Mouse (Mus musculus) thymus, adult 2 months (tissue): ENCODE measurements around the gene Ace. TPM values are rescaled to one million over a fixed set of nuclear protein-coding genes. Genes with fewer than 3 reads are reported as not detected.

ENCODE experiments used
- DNase-seq: peaks from one replicate; pipeline ENCODE4 v3.0.0; 2021
- H3K27ac ChIP-seq: fragments of 200-500 bp; 2 replicates; pipeline ENCODE4 v1.5.1; 2012; ENCODE audit warnings: low read length, control low read depth; ENCODE audit not compliant: control insufficient read depth, insufficient read depth
- H3K27me3 ChIP-seq: fragments of 200-500 bp; 2 replicates; pipeline ENCODE4 v1.6.1; 2012; ENCODE audit warnings: mild to moderate bottlenecking, low read length, moderate library complexity, mixed read lengths; ENCODE audit not compliant: control insufficient read depth, insufficient read depth
- H3K36me3 ChIP-seq: fragments of 200-500 bp; 2 replicates; pipeline ENCODE4 v1.6.1; 2012; ENCODE audit warnings: mild to moderate bottlenecking, low read length, moderate library complexity; ENCODE audit not compliant: control insufficient read depth, insufficient read depth
- H3K4me1 ChIP-seq: fragments of 200-500 bp; replicated peaks from 2 replicates; pipeline ENCODE4 v1.6.1; 2012; ENCODE audit warnings: low read length; ENCODE audit not compliant: control insufficient read depth, insufficient read depth
- H3K4me3 ChIP-seq: fragments of 200-500 bp; 2 replicates; pipeline ENCODE4 v1.5.1; 2012; ENCODE audit warnings: mild to moderate bottlenecking, low read length, control low read depth, moderate library complexity; ENCODE audit not compliant: control insufficient read depth, insufficient read depth
- CTCF ChIP-seq: fragments of 200-500 bp; IDR thresholded peaks from 2 replicates; pipeline ENCODE4 v1.5.1; 2012; ENCODE audit warnings: mild to moderate bottlenecking, control low read depth, low read length, moderate library complexity, borderline replicate concordance; ENCODE audit not compliant: control insufficient read depth, poor library complexity, insufficient read depth; ENCODE audit errors: extremely low read depth
- POLR2A ChIP-seq: fragments of 200-500 bp; IDR thresholded peaks from 2 replicates; pipeline ENCODE4 v1.6.1; 2012; ENCODE audit warnings: mild to moderate bottlenecking, low read length, control low read depth, moderate library complexity; ENCODE audit not compliant: control insufficient read depth, poor library complexity, insufficient read depth; ENCODE audit errors: extremely low read depth
- WGBS: fragments of 180-500 bp; shearing (Covaris S2); methylation state at CpG from one replicate; pipeline ENCODE4 v1.1.7; 2018; 5-methylcytosine and 5-hydroxymethylcytosine counted together
- polyA plus RNA-seq: library from polyadenylated mRNA; depleted of rRNA; stranded (reverse); fragments of >200 nt; gene quantifications from 2 replicates; pipeline ENCODE4 v1.2.3, GENCODE M21; 2012; rRNA removed

Gene Ace
- 8.0 and 10.2 TPM in 2 replicates for polyA plus RNA-seq

DNA sequence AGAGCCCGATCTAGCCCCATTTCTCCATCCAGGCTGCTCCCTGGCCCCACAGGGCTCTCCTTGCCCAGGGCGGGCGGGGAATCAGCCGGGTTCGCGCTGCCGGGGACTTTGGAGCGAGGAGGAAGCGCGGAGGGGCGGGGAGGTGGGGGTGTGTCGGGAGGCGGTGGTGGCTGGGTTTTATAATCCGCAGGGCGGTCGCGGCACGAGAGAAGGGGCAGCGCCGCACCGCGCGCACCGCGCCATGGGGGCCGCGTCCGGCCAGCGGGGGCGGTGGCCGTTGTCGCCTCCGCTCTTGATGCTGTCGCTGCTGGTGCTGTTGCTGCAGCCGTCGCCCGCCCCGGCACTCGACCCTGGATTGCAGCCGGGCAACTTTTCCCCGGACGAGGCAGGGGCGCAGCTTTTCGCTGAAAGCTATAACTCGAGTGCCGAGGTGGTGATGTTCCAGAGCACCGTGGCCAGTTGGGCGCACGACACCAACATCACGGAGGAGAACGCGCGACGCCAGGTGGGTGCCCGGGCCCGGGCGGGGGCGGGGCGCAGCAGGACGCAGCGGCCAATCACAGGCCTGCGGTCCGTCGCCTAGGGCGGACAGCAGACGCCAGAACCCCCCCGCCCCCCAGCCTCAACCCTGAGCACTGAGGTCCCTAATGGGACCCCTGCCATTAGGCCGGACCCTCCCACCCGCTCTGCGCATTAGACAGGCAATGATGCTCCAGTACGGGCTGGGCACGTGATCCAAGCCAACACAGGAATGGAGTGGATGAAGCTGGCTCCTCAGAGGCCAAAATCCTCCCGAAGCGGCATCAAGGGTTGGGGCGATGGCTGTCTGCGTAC lies at the start of gene Ace:
TSS of gene Ace (plus strand) at position 205 of the 834 bp plus-strand sequence.
- peaks cover 6% of the 10 kb centered on the region; the same call in 1 of the 2 replicates for H3K27me3 ChIP-seq

DNA sequence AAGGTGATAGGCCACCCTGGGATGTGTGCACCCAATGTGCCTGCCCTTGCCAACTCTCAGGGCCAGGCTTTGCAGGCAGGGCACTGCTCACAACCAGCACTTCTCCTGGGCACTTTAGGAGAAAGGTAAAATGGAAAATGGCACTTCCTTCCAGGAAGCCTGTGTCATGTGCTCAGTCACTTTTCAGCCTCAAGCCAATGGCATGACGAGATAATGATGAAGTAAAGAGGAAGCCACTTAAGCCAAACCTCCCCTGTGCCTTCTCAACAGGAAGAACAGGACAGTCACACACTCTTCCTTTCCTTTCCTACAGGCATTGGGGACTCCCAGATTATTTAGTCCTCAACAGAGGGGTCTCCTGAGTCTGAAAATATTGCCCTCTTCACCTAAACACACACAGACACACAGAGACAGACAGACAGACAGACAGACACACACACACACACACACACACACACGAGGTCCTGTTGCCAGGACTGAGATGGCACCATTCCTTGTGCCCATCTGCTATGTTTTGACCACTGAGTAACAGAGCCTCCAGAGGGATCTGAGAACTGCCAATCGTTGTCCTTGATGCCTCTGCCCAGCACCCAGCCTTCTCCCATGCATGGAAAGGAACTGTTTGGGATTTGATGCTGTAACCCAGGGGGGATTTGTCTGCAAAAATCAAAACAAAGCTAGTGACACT lies 47.5 kb upstream of the Ace start:
- H3K36me3 ChIP-seq = no peaks in the 10 kb centered on the region
- TF ChIP-seq POLR2A (no peak), CTCF (no peak)
- H3K4me1 ChIP-seq = no peaks in the 10 kb centered on the region
- 91% methylated on average over 3 of the region's 3 CpGs for WGBS
- H3K27me3 ChIP-seq = no peaks in the 10 kb centered on the region
- H3K27ac ChIP-seq = no peak overlapping the region
- no peak for DNase-seq
- H3K4me3 ChIP-seq = no peak overlapping the region

More for the DNA sequence above, at the start of gene Ace:
- H3K4me1 ChIP-seq = peaks cover 3% of the 10 kb centered on the region
- H3K36me3 ChIP-seq = no peaks in the 10 kb centered on the region
- WGBS = 4% methylated on average over 76 of the region's 76 CpGs
- H3K4me3 ChIP-seq = peak within 1 kb of the TSS; percentile 21; the same call in 1 of the 2 replicates
- DNase-seq = no peak
- TF ChIP-seq POLR2A (no peak), CTCF (no peak)
- H3K27ac ChIP-seq = no peak within 1 kb of the TSS

- 95% methylated on average over 2 of the region's 2 CpGs for WGBS
- no peaks in the 10 kb centered on the region for H3K27me3 ChIP-seq
- no peaks in the 10 kb centered on the region for H3K36me3 ChIP-seq
- DNase-seq = no peak
- no peak for TF ChIP-seq POLR2A
- H3K4me3 ChIP-seq = no peak overlapping the region
- H3K27ac ChIP-seq = no peak overlapping the region
- H3K4me1 ChIP-seq = no peaks in the 10 kb centered on the region
Measured at GRCm38 (mm10) chr11:105920836-105921235, 46.9 kb upstream of the Ace start.

DNA sequence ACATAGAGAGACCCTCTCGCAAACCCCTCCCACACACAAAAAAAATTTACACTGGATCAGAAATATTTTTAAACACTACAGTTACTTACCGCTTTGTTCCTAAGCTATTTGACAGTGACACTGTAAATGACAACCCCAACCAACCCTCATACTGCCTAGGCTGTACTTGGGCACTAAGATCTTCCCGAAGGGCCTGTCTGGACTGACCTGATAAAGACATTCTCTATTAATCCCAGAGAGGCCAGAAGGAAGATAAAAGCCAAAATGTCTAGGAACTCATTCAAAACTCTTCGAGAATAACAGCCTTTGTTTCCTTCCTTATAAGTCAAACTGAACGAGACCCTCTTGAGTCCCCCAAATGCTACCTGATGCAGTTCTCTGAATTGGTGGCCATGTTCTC lies 46.5 kb upstream of the Ace start:
- H3K27ac ChIP-seq = no peak overlapping the region
- DNase-seq = no peak
- TF ChIP-seq POLR2A (no peak), CTCF (no peak)
- no peak overlapping the region for H3K4me3 ChIP-seq
- H3K27me3 ChIP-seq = no peaks in the 10 kb centered on the region
- no peaks in the 10 kb centered on the region for H3K36me3 ChIP-seq
- WGBS = 96% methylated on average over 5 of the region's 5 CpGs
- H3K4me1 ChIP-seq = no peaks in the 10 kb centered on the region

GRCm38 (mm10) chr11:105922769-105923663 lies 44.7 kb upstream of the Ace start:
- no peaks in the 10 kb centered on the region for H3K27me3 ChIP-seq
- no peak for DNase-seq
- H3K27ac ChIP-seq = no peak overlapping the region
- H3K4me3 ChIP-seq = no peak overlapping the region
- no peaks in the 10 kb centered on the region for H3K36me3 ChIP-seq
- WGBS = 96% methylated on average over 20 of the region's 20 CpGs
- no peaks in the 10 kb centered on the region for H3K4me1 ChIP-seq
- TF ChIP-seq CTCF = no peak
- TF ChIP-seq POLR2A = no peak

- no peaks in the 10 kb centered on the region for H3K27me3 ChIP-seq
- WGBS = 67% methylated on average over 14 of the region's 14 CpGs
- H3K4me1 ChIP-seq = no peaks in the 10 kb centered on the region
- H3K36me3 ChIP-seq = no peaks in the 10 kb centered on the region
- H3K27ac ChIP-seq = no peak overlapping the region
- TF ChIP-seq POLR2A = no peak
- peak; percentile 33; the same call in 1 of the 2 replicates for TF ChIP-seq CTCF
- no peak overlapping the region for H3K4me3 ChIP-seq
- DNase-seq = peak; percentile 69
Measured at GRCm38 (mm10) chr11:105927065-105928030, 40.4 kb upstream of the Ace start.
